Mouse (Mus musculus): ENCODE results near the gene Fbxl13. TPM values are rescaled to one million over a fixed set of nuclear protein-coding genes. Genes with fewer than 3 reads are reported as not detected.

Gene Fbxl13
- not detected for polyA plus RNA-seq (2014; fragmentation: Illumina TruSeq; extraction: RNeasy Lipid Tissue Mini Kit (QIAGEN cat#74804); ENCODE audit: low read depth, low replicate concordance)

DNA sequence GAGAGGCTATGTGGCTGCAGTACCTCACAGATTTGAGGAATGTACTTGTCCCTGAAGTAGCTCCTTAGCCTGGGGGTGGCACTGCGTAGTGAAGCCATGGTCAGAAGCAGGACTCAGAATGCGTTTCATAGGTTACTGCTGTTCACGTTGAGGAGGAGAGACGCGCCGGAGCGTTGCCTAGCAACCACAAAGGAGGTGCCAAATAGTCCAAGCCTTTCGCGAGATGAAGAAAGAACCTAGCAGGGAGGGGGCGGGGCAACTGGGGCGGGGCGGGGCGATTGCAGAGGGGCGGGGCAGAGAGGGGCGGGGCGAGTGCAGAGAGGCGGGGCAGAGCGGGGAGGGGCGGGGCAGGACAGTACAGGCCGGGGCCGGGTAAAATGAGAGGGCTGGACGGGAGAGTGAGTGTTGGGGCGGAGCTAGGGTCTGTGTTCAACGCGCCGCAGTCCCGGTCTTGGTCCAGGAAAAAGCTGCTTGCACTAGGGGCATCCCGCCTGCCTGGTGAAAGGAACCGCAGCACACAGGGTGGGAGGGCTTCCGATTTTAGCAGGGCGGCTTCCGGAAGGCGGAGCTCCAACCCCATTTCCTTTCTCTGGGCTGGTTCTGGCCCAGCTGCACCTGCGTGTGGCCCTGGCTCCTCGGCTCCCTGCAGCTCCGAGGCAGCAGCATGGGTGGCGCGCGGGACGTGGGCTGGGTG, at the start of gene Fbxl13, which contains the start of gene Armc10:
Gene Fbxl13, minus strand, starts transcription at position 196 of the 694 bp plus-strand sequence.
Gene Armc10, plus strand, starts transcription at position 375 of the 694 bp plus-strand sequence.

DNA sequence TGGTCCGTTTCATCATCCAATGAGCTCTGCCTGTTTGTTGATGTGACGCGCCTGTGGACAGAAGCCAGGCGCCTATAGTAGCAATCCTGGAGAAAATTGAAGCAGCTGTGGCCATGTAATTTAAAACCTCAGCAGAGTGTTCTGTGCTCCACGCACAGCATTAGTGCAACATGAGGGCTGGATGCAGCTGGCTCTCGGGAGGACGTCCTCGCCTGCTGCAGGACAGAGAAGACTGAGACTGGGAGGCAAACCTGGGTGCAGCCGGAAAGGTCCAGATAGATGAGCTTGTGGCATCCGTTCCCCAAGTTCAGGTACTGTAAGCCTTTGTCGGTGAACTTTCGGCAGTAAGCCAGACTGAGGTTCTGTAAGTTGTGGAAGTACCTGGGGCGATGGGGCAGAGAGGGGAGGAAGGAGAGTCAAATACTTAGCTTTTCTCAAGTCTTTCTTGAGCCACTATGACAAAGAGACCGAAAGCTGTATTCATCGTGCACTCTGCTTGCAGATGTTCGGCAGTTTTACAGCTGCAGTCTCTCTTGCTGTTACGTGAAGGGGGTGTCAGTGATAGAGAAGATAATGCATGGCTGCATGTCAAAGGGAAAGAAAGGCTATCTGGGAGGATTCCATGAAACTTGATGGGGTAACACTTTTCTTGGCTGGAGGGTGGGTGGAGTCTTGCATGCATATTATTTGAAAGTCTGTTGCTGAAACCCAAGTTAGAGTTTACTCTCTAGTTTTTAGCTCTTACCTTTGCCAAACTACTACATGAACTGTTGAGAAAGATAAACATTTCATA, 101.8 kb downstream of the Fbxl13 start, which contains the start of gene Lrrc17:
Gene Lrrc17, plus strand, starts transcription at position 151 of the 793 bp plus-strand sequence.

Other genes with a start within 250 kb of the Fbxl13 start
- gene Ccdc146, start 221.0 kb downstream of the Fbxl13 start, polyA plus RNA-seq (2014; fragmentation: Illumina TruSeq; extraction: RNeasy Lipid Tissue Mini Kit (QIAGEN cat#74804); ENCODE audit: low read depth, low replicate concordance) = not detected
- 29.2 TPM for gene Fam185a, start 220.7 kb downstream of the Fbxl13 start, polyA plus RNA-seq (2014; fragmentation: Illumina TruSeq; extraction: RNeasy Lipid Tissue Mini Kit (QIAGEN cat#74804); ENCODE audit: low read depth, low replicate concordance)
- 3.0 TPM for gene Lrrc17, start 102.1 kb downstream of the Fbxl13 start, polyA plus RNA-seq (2014; fragmentation: Illumina TruSeq; extraction: RNeasy Lipid Tissue Mini Kit (QIAGEN cat#74804); ENCODE audit: low read depth, low replicate concordance)
- gene Armc10, start 179 bp upstream of the Fbxl13 start, polyA plus RNA-seq (2014; fragmentation: Illumina TruSeq; extraction: RNeasy Lipid Tissue Mini Kit (QIAGEN cat#74804); ENCODE audit: low read depth, low replicate concordance) = 54.8 TPM
- gene Napepld, start 55.8 kb upstream of the Fbxl13 start, polyA plus RNA-seq (2014; fragmentation: Illumina TruSeq; extraction: RNeasy Lipid Tissue Mini Kit (QIAGEN cat#74804); ENCODE audit: low read depth, low replicate concordance) = 168 TPM
- gene Pmpcb, start 91.5 kb upstream of the Fbxl13 start, polyA plus RNA-seq (2014; fragmentation: Illumina TruSeq; extraction: RNeasy Lipid Tissue Mini Kit (QIAGEN cat#74804); ENCODE audit: low read depth, low replicate concordance) = 1,065 TPM
- gene Dnajc2, start 139.6 kb upstream of the Fbxl13 start, polyA plus RNA-seq (2014; fragmentation: Illumina TruSeq; extraction: RNeasy Lipid Tissue Mini Kit (QIAGEN cat#74804); ENCODE audit: low read depth, low replicate concordance) = 96.2 TPM
- 115 TPM for gene Psmc2, start 139.6 kb upstream of the Fbxl13 start, polyA plus RNA-seq (2014; fragmentation: Illumina TruSeq; extraction: RNeasy Lipid Tissue Mini Kit (QIAGEN cat#74804); ENCODE audit: low read depth, low replicate concordance)
- not detected for gene Slc26a5, start 220.0 kb upstream of the Fbxl13 start, polyA plus RNA-seq (2014; fragmentation: Illumina TruSeq; extraction: RNeasy Lipid Tissue Mini Kit (QIAGEN cat#74804); ENCODE audit: low read depth, low replicate concordance)